Mouse (Mus musculus) myocyte (in vitro differentiated cells): ENCODE measurements at regions not wholly inside any gene's neighbourhood (a gene's known extent, or its start where the extent isn't known, plus 50 kb on each side); places are given as distances from the start of the nearest gene placed in this dataset.

ENCODE experiments used
- E2F4 ChIP-seq: IDR thresholded peaks from one replicate; pipeline ENCODE4 v1.6.1; 2011; ENCODE audit warnings: mild to moderate bottlenecking, control low read depth, moderate library complexity; ENCODE audit not compliant: insufficient read depth
- MYOG ChIP-seq, 3 experiments: IDR thresholded peaks; one replicate each; pipeline ENCODE4 v1.6.1; 2011; ENCODE audit warnings: control low read depth in 2 of 3, low read depth in 2 of 3, mild to moderate bottlenecking in 2 of 3; ENCODE audit not compliant: insufficient read length in 2 of 3, control insufficient read depth in 1 of 3, insufficient read depth in 1 of 3
- POLR2A ChIP-seq: IDR thresholded peaks from one replicate; pipeline ENCODE4 v1.6.1; 2011; ENCODE audit warnings: low read depth, mild to moderate bottlenecking, control low read depth, moderate library complexity; ENCODE audit not compliant: insufficient read length
- USF1 ChIP-seq: IDR thresholded peaks from one replicate; pipeline ENCODE4 v1.6.1; 2011; ENCODE audit warnings: low read depth, mild to moderate bottlenecking, control low read depth, moderate library complexity

DNA sequence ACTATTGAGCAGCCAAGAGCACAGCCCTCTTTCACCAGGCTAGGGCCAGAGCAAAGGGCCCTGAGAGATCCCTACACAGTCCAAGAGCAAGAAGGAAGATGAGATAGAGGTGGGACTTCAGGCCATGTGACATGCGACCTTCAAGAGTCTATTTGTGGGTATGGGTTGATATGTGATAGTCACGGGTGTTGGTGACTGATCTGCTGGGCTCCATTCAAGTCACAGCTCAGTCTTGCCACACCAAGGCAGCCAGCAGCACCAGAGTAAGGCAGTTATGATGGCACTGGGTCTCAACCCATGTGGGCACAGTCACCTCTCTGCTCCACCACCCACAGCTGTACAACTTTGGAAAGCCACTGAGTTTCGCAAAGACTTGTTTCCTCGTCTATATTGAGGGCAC lies 60.0 kb upstream of the Pkdcc start:
- no peak for TF ChIP-seq USF1
- TF ChIP-seq MYOG (IDR thresholded peaks at IDR 0.05; ENCODE audit: control insufficient read depth in 1 of 3, insufficient read depth in 1 of 3, insufficient read length in 2 of 3, low read depth in 2 of 3) = no peak
- TF ChIP-seq POLR2A = no peak
- TF ChIP-seq E2F4 = no peak
